Mouse (Mus musculus): ENCODE data around the gene Top3a.

DNA sequence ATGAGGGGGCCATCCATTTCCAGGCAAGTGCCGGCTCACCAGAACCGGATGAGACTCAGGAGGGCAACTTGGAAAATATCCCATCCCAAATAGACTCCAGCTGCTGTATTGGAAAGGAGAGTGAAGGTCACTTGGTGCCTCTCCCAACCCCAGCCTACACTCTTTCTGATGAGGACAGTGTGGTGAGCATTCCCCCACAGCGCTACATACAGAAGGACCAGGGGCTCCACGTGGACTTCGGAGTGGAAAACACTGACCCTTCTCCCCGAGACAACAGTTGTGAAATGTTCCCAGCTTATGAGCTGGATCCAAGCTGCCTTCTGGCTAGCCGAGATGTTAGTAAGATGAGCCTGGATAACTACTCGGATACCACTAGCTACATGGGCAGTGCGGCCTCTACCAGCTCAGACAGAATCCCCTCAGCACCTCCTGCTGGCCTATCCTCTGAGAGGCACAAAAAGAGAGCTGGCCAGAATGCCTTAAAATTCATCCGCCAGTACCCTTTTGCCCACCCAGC lies 2.6 kb upstream of the Top3a start:
- TF ChIP-seq GATA1 (IDR thresholded peaks at IDR 0.05; ENCODE audit: low read length) (no peak), TAL1 (IDR thresholded peaks at IDR 0.05; ENCODE audit: low read length) (no peak)
